Mouse (Mus musculus): Measurements from ENCODE around the gene H3f3a. TPM values are rescaled to one million over a fixed set of nuclear protein-coding genes. Genes with fewer than 3 reads are reported as not detected.

H3f3a gene
- polyA plus RNA-seq, 1 experiment from 2014 or later: 4,178 TPM

GRCm38 (mm10) chr1:180766557-180766956 lies 47.2 kb downstream of the H3f3a start:
- 74% methylated on average over 5 of the region's 5 CpGs for WGBS
- Histone ChIP-seq H3K27me3 (no peaks in the 10 kb centered on the region), H3K27ac (no peak overlapping the region), H3K4me3 (replicated peaks) (no peak overlapping the region), H3K4me2 (replicated peaks) (no peak overlapping the region), H3K36me3 (no peaks in the 10 kb centered on the region), H3K9ac (replicated peaks) (no peak overlapping the region), H3K9me3 (no peaks in the 10 kb centered on the region), H3K4me1 (replicated peaks) (peaks cover 22% of the 10 kb centered on the region)
- no peak for ATAC-seq

GRCm38 (mm10) chr1:180765393-180765792 lies 48.4 kb downstream of the H3f3a start:
- no peak overlapping the region for H3K4me3 ChIP-seq (replicated peaks)
- 83% methylated on average over 5 of the region's 5 CpGs for WGBS
- ATAC-seq: no peak
- no peak overlapping the region for H3K4me2 ChIP-seq (replicated peaks)
- H3K27me3 ChIP-seq: no peaks in the 10 kb centered on the region
- no peaks in the 10 kb centered on the region for H3K36me3 ChIP-seq
- H3K27ac ChIP-seq: no peak overlapping the region
- no peaks in the 10 kb centered on the region for H3K9me3 ChIP-seq
- H3K4me1 ChIP-seq (replicated peaks): peaks cover 22% of the 10 kb centered on the region
- no peak overlapping the region for H3K9ac ChIP-seq (replicated peaks)

- Histone ChIP-seq H3K27ac (no peak overlapping the region), H3K4me1 (replicated peaks) (peaks cover 21% of the 10 kb centered on the region), H3K4me3 (replicated peaks) (peak overlapping the region; percentile 47), H3K9ac (replicated peaks) (peak overlapping the region; percentile 65), H3K36me3 (no peaks in the 10 kb centered on the region), H3K9me3 (no peaks in the 10 kb centered on the region), H3K27me3 (no peaks in the 10 kb centered on the region), H3K4me2 (replicated peaks) (peak overlapping the region; percentile 81)
- WGBS: under 1% methylated on average over 11 of the region's 11 CpGs
- peak; percentile 84 for ATAC-seq
Observed at GRCm38 (mm10) chr1:180763828-180764227, 49.9 kb downstream of the H3f3a start.

GRCm38 (mm10) chr1:180763307-180763706 lies 50.4 kb downstream of the H3f3a start:
- Histone ChIP-seq H3K9ac (replicated peaks) (peak overlapping the region; percentile 65), H3K27ac (no peak overlapping the region), H3K4me1 (replicated peaks) (peaks cover 16% of the 10 kb centered on the region), H3K36me3 (no peaks in the 10 kb centered on the region), H3K4me3 (replicated peaks) (peak overlapping the region; percentile 47), H3K9me3 (no peaks in the 10 kb centered on the region), H3K4me2 (replicated peaks) (peak overlapping the region; percentile 81), H3K27me3 (no peaks in the 10 kb centered on the region)
- 6% methylated on average over 14 of the region's 14 CpGs for WGBS
- peak; percentile 46 for ATAC-seq

GRCm38 (mm10) chr1:180762679-180763078 lies 51.1 kb downstream of the H3f3a start:
- H3K4me1 ChIP-seq (replicated peaks): peaks cover 11% of the 10 kb centered on the region
- WGBS: 77% methylated on average over 8 of the region's 8 CpGs
- no peaks in the 10 kb centered on the region for H3K27me3 ChIP-seq
- no peak overlapping the region for H3K4me2 ChIP-seq (replicated peaks)
- no peak overlapping the region for H3K4me3 ChIP-seq (replicated peaks)
- no peaks in the 10 kb centered on the region for H3K36me3 ChIP-seq
- no peak for ATAC-seq
- no peak overlapping the region for H3K27ac ChIP-seq
- no peak overlapping the region for H3K9ac ChIP-seq (replicated peaks)
- no peaks in the 10 kb centered on the region for H3K9me3 ChIP-seq

- Histone ChIP-seq H3K4me1 (replicated peaks) (peaks cover 8% of the 10 kb centered on the region), H3K4me3 (replicated peaks) (no peak overlapping the region), H3K27me3 (no peaks in the 10 kb centered on the region), H3K36me3 (no peaks in the 10 kb centered on the region), H3K9me3 (no peaks in the 10 kb centered on the region), H3K27ac (no peak overlapping the region), H3K4me2 (replicated peaks) (no peak overlapping the region), H3K9ac (replicated peaks) (no peak overlapping the region)
- WGBS: 91% methylated on average over 11 of the region's 11 CpGs
- ATAC-seq: no peak
Observed at GRCm38 (mm10) chr1:180762180-180762579, 51.6 kb downstream of the H3f3a start.

GRCm38 (mm10) chr1:180757956-180758520 lies 55.7 kb downstream of the H3f3a start:
- no peak overlapping the region for H3K27ac ChIP-seq
- 89% methylated on average over 7 of the region's 7 CpGs for WGBS
- peaks cover 15% of the 10 kb centered on the region for H3K36me3 ChIP-seq
- no peak overlapping the region for H3K4me2 ChIP-seq (replicated peaks)
- H3K27me3 ChIP-seq: no peaks in the 10 kb centered on the region
- no peak overlapping the region for H3K4me3 ChIP-seq (replicated peaks)
- no peaks in the 10 kb centered on the region for H3K9me3 ChIP-seq
- ATAC-seq: no peak
- no peak overlapping the region for H3K9ac ChIP-seq (replicated peaks)
- H3K4me1 ChIP-seq (replicated peaks): peaks cover under 1% of the 10 kb centered on the region; the same call in 1 of the 2 replicates

- Histone ChIP-seq H3K4me2 (replicated peaks) (no peak overlapping the region), H3K4me1 (replicated peaks) (no peaks in the 10 kb centered on the region), H3K27me3 (no peaks in the 10 kb centered on the region), H3K27ac (no peak overlapping the region), H3K9ac (replicated peaks) (no peak overlapping the region), H3K4me3 (replicated peaks) (no peak overlapping the region), H3K36me3 (peaks cover 22% of the 10 kb centered on the region), H3K9me3 (no peaks in the 10 kb centered on the region)
- no peak for ATAC-seq
- WGBS: 88% methylated on average over 3 of the region's 3 CpGs
Observed at GRCm38 (mm10) chr1:180757252-180757955, 56.3 kb downstream of the H3f3a start.

- no peaks in the 10 kb centered on the region for H3K4me1 ChIP-seq (replicated peaks)
- ATAC-seq: no peak
- peaks cover 28% of the 10 kb centered on the region for H3K36me3 ChIP-seq
- H3K4me2 ChIP-seq (replicated peaks): no peak overlapping the region
- 100% methylated on average over 2 of the region's 2 CpGs for WGBS
- H3K9me3 ChIP-seq: no peaks in the 10 kb centered on the region
- H3K27me3 ChIP-seq: no peaks in the 10 kb centered on the region
- H3K9ac ChIP-seq (replicated peaks): no peak overlapping the region
- H3K27ac ChIP-seq: no peak overlapping the region
- H3K4me3 ChIP-seq (replicated peaks): no peak overlapping the region
Observed at GRCm38 (mm10) chr1:180756711-180757110, 57.0 kb downstream of the H3f3a start.

- Histone ChIP-seq H3K4me1 (replicated peaks) (no peaks in the 10 kb centered on the region), H3K27ac (no peak overlapping the region), H3K4me3 (replicated peaks) (no peak overlapping the region), H3K36me3 (peaks cover 35% of the 10 kb centered on the region), H3K27me3 (no peaks in the 10 kb centered on the region), H3K9ac (replicated peaks) (no peak overlapping the region), H3K4me2 (replicated peaks) (no peak overlapping the region), H3K9me3 (no peaks in the 10 kb centered on the region)
- no peak for ATAC-seq
- 90% methylated on average over 8 of the region's 8 CpGs for WGBS
Observed at GRCm38 (mm10) chr1:180754376-180754775, 59.4 kb downstream of the H3f3a start.

- no peaks in the 10 kb centered on the region for H3K9me3 ChIP-seq
- H3K9ac ChIP-seq (replicated peaks): no peak overlapping the region
- H3K27me3 ChIP-seq: no peaks in the 10 kb centered on the region
- H3K27ac ChIP-seq: no peak overlapping the region
- WGBS: 96% methylated on average over 11 of the region's 11 CpGs
- no peak overlapping the region for H3K4me3 ChIP-seq (replicated peaks)
- H3K4me2 ChIP-seq (replicated peaks): no peak overlapping the region
- no peaks in the 10 kb centered on the region for H3K4me1 ChIP-seq (replicated peaks)
- no peak for ATAC-seq
- H3K36me3 ChIP-seq: peaks cover 54% of the 10 kb centered on the region
Observed at GRCm38 (mm10) chr1:180752115-180752514, 61.6 kb downstream of the H3f3a start.
